Mouse (Mus musculus) lung, postnatal 14 days (tissue): ENCODE measurements around the gene Tbc1d5.

Source experiments
- DNase-seq: peaks from one replicate; pipeline ENCODE4 v3.0.0; 2021

The Tbc1d5 gene

DNA sequence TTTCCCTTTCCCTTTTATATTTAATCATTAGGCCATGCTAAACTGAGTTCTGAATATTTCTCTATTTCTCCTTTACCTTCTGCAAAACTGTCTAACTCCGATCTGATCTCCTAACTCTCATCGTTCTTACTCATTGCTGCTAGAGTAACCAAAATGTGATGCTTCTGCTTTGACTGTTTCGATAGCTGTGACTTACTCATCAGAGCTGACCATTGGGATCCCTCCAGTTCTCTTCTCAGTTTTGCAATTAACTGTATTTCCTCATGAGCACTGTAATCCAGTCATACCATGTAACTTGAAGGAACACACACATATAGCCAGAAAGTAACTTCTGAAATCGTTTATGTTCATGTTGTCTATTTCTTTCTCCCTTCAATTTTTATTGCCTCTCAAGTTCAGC lies 306.6 kb downstream of the Tbc1d5 start:
- no peak for DNase-seq

- DNase-seq = no peak
These were observed 311.9 kb downstream of the Tbc1d5 start for GRCm38 (mm10) chr17:50867297-50867696.

GRCm38 (mm10) chr17:50864781-50865180 lies 314.4 kb downstream of the Tbc1d5 start:
- no peak for DNase-seq

- DNase-seq = no peak
These were observed 325.9 kb downstream of the Tbc1d5 start for GRCm38 (mm10) chr17:50853220-50853619.

DNA sequence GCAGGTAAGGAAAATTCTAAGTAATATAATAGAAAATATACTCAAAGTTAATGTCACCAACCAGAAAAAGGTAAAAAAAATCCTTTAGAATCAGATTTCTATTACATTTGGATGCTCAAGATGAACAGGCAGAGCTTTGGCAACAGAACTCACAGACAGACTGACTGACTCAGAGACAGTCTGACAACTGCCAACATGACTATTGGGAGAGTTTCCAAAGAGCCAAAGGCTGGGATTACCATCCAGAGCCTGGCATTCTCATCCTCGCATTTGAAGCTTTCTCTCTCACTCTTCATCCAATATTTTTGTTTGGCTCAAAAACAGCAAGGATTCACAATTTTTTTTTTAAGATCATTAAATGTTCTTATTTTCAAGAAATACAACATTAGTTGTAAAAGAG lies 327.8 kb downstream of the Tbc1d5 start:
- no peak for DNase-seq

DNA sequence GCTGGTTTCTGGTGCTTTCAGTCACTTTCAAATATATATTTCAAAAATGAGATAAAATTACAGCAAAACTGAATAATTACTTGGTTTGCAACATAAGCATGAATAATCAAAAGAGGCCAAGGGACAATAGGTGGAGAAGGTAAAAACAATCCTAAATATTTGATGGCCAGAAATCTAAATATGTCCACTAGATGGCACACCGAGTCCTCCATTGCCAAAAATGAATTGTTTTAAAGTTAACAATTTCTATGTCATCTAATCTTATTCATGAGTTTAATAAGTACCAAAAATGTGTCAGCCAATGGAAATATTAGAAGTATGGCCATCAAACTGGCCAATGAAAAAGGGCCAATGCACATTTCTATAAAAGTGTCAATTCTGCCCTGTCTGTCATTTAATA lies 365.1 kb downstream of the Tbc1d5 start:
- no peak for DNase-seq

DNA sequence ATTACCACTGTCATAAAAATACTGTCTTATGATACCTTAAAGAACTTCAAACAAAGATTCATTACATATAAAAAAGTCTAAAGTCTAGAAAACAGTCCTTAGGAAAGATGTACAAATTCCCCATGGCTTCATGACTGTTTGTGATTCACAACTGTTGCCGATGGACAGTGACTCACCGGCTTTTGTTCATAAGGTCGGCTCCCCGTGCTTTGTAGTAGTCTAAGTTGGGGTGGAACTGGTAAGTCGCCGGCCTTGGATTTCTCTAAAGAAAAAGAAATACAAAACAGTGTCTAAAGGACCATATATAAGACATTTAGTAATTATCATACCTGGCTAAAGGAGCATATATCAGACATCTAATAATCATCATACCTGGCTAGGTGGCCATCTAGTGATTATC lies 365.6 kb downstream of the Tbc1d5 start:
- no peak for DNase-seq

- DNase-seq = no peak
These were observed 373.5 kb downstream of the Tbc1d5 start for GRCm38 (mm10) chr17:50805631-50806030.

GRCm38 (mm10) chr17:50803234-50803633 lies 375.9 kb downstream of the Tbc1d5 start:
- no peak for DNase-seq

- DNase-seq = no peak
These were observed 376.8 kb downstream of the Tbc1d5 start for GRCm38 (mm10) chr17:50802380-50802779.

DNA sequence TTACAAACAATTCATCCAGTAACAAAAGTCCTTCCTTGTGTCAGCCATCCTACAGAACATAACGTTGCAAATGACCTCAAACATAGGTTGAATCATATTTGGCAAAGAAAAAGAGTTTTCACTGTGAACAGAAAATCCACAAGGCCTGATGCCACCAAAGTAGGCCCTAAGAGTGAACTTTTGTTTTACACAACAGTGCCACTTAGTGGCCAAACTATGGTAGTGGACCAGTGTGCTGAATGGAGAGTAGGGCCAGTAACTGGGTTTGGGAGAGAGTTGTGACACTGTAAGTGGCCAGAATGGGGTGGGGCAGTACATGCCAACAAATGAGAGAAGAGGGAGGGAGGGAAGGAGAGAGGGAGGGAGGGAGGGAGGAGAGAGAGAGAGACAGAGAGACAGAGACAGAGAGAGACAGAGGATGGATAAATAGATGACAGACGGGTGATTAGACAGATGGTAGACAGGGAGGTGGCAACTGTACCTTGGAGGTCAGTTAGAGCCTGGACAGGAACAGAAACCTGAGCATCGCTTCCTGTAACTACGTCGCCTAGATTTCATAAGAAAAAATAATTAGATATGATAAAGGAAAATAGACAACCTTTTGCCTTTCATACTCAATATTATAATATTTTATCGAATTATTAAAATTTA lies 383.6 kb downstream of the Tbc1d5 start:
- DNase-seq = peak; percentile 63

- no peak for DNase-seq
These were observed 387.5 kb downstream of the Tbc1d5 start for GRCm38 (mm10) chr17:50791671-50792070.

DNA sequence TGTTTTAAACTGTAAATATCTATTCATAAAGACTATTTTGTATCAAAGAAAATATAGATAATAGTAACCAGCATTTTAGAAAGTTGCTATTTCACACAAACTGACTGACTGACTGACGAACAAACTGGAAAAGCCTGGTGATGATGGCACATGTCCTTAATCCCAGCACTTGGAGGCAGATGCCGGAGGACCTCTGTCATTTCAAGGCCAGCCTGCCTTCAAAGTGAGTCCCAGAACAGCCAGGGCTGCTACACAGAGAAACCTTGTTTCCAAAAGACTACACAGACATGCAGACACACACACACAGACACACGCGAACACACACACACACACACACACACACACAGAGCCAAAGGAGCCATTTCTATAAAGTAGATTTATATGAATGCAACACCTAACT lies 390.3 kb downstream of the Tbc1d5 start:
- DNase-seq = no peak

GRCm38 (mm10) chr17:50775247-50775646 lies 403.9 kb downstream of the Tbc1d5 start:
- no peak for DNase-seq

DNA sequence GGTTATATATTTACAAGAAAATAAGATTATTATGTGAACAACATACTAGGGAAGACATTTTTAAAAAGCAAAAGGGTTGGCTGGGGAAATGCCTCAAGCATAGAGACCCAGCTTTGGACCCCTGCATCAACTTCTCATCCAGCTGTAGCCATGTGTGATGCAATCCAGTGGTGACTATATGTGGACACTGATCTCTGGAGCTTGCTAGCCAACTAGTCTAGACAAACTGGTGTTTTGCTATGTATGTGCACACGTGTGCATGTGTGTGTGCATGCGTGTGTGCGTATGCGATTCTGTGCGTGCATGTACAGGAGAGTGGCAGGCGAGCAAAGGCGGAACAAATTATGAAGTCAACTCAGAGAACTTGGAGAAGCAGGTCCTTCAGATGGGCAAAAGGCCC lies 414.8 kb downstream of the Tbc1d5 start:
- no peak for DNase-seq

DNA sequence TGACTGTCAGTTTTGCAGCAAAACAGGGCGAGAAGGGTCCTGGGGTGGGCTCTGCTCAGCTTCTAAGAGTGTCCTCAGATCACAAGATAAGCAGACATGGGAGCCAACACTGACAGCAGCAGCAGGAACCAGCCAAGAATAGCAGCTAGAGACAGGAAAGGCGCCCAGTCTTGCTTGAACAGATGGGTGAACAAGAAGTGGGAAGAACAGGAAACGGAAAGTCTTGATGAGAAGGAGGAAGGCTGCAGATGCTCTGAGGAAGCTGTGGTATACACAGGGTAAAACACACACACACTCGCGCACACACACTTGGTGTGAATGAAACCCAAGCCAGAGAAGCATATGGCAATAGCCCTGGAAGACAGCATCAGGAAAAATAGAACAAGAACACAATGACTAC lies 415.7 kb downstream of the Tbc1d5 start:
- no peak for DNase-seq

GRCm38 (mm10) chr17:50762231-50762630 lies 416.9 kb downstream of the Tbc1d5 start:
- DNase-seq = no peak

DNA sequence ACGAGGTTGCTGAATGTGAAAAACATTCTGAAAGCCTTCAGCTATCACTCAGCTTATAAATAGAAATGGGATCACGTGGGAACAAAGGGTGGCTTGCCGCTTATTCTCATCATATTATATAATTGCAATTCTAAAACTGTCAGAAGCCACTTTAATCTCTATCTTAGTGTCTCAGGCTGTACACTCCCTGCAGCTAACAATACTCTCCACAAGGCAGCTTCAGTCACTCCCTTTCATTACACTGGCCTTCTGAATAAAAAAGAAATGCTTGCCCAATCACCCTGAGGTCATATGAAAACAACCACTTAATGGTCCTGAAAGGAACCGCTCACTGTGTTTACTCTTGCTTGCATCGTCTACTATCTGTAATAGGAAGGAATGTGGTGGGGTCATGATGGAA lies 418.1 kb downstream of the Tbc1d5 start:
- no peak for DNase-seq

DNA sequence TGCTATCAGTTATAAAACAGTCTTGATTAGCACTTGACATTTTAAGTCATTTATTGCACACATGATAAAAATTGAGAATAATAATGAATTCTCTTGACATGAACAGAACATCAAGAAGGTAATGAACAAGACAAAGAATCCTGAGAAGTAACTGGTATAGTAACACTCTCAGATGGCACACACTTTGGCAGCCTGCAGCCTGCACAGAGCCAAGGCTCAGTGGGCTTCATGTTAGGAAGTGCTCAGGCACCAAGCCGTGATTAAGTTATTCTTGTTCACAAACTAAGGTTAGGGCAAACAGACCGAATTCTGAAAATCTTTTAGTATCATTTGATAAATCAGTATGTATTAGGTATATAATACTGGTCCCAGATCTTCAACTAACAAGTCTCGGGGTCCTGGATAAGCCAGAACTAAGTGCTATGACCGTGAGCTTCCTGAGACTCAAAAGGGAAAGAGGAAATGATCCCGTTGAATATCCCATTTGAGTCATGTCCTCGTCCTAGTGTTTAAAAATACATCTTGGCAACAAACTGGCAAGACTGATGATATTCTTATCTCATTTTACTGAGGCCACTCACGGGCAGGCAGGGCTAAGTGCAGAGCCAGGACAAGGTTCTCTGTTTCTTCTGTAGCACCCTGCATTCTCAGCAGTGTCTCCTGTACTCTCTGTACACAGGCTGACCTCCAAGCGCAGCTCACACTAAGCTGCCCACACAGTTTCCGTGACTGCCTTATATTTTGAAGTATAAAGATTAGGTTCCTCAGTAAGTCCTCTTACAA lies 425.6 kb downstream of the Tbc1d5 start:
- DNase-seq = no peak

DNA sequence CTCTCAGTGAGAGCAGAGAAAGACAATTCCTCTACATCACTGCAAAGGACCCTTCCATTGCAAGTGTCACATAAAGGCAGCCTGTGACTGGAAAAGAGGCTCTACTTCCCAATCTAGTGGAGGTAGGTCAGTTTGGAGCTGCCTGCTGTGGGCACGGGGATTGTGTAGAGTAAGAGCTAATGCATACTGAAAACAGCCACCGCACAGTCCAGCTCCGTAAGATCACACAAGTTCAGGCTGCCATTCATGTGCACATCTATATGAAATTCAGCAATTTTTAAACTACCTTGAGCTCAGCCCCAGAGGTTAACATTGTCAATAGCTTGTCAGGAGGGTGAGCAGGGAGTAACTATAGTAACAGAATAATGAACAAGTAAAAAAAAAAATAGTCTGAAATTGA lies 426.4 kb downstream of the Tbc1d5 start:
- no peak for DNase-seq

DNA sequence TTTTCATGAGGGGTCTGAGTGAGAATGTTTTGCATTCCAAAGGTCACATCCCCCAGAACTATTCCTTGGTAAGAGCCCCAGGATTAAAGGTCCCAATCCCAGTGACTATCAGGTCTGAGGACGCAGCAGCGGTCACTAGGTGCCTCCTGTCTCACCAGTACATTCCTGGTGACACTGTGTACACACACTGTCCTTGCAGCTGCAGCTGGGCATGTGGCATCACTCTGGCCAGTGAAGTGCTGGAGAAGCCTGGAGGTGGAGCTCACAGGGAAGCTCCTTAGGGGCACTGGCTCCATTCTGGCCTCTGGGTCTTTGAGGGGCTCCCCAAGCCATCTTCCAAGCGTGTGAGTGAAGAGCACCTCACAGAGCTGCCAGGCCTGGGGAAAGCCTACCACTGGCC lies 427.2 kb downstream of the Tbc1d5 start:
- DNase-seq = no peak

GRCm38 (mm10) chr17:50750874-50751273 lies 428.3 kb downstream of the Tbc1d5 start:
- DNase-seq = no peak

DNA sequence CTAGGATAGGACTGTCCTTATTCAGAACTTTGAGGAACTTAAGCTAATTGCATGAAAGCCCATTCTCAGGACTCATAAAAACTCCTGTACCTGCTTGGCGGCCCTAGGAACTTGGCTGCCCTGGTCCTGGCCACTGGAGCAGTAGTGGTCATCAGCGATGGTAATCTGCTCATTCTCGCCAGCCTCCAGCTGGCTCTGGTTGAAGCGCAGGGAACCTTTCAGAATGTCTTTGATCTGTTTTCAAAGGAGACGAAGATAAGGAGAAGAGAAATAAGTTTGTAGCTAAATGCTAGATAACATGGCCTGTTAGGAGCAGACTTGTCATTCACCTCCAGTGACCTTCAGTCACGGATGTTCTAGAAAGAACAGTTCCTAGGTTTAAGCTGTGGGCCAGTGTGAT lies 437.8 kb downstream of the Tbc1d5 start:
- no peak for DNase-seq

- no peak for DNase-seq
These were observed 438.3 kb downstream of the Tbc1d5 start for GRCm38 (mm10) chr17:50740804-50741203.

GRCm38 (mm10) chr17:50738476-50738875 lies 440.7 kb downstream of the Tbc1d5 start:
- DNase-seq = no peak
